Mouse (Mus musculus): ENCODE measurements at regions not wholly inside any gene's neighbourhood (a gene's known extent, or its start where the extent isn't known, plus 50 kb on each side); places are given as distances from the start of the nearest gene placed in this dataset.
A peak's percentile ranks its signal among the peaks of the same experiment; 100 is the strongest.

- no peak for DNase-seq (ENCODE audit: low spot score in 2 of 2)
These were observed 351.9 kb downstream of the Tbc1d22a start for GRCm38 (mm10) chr15:86566111-86566510.

- DNase-seq (ENCODE audit: low spot score in 2 of 2): no peak
These were observed 360.1 kb downstream of the Tbc1d22a start for GRCm38 (mm10) chr15:86574311-86574710.

GRCm38 (mm10) chr15:86576666-86577065 lies 362.4 kb downstream of the Tbc1d22a start:
- DNase-seq (ENCODE audit: low spot score in 2 of 2): no peak

- no peak for DNase-seq (ENCODE audit: low spot score in 2 of 2)
These were observed 364.4 kb downstream of the Tbc1d22a start for GRCm38 (mm10) chr15:86578689-86579088.

- DNase-seq (ENCODE audit: low spot score in 2 of 2): no peak
These were observed 368.2 kb downstream of the Tbc1d22a start for GRCm38 (mm10) chr15:86582240-86583090.

GRCm38 (mm10) chr15:86585716-86586115 lies 371.5 kb downstream of the Tbc1d22a start:
- no peak for DNase-seq (ENCODE audit: low spot score in 2 of 2)

GRCm38 (mm10) chr15:86587209-86587608 lies 372.9 kb downstream of the Tbc1d22a start:
- no peak for DNase-seq (ENCODE audit: low spot score in 2 of 2)

- DNase-seq (ENCODE audit: low spot score in 2 of 2): no peak
These were observed 375.8 kb downstream of the Tbc1d22a start for GRCm38 (mm10) chr15:86590033-86590432.

GRCm38 (mm10) chr15:86590896-86591295 lies 376.6 kb downstream of the Tbc1d22a start:
- no peak for DNase-seq (ENCODE audit: low spot score in 2 of 2)

GRCm38 (mm10) chr15:86593404-86593803 lies 379.1 kb downstream of the Tbc1d22a start:
- peak; percentile 23 to 27 for DNase-seq (ENCODE audit: low spot score in 2 of 2)

- DNase-seq (ENCODE audit: low spot score in 2 of 2): no peak
These were observed 392.2 kb downstream of the Tbc1d22a start for GRCm38 (mm10) chr15:86606411-86606810.

- no peak for DNase-seq (ENCODE audit: low spot score in 2 of 2)
These were observed 395.4 kb downstream of the Tbc1d22a start for GRCm38 (mm10) chr15:86609692-86610091.

- DNase-seq (ENCODE audit: low spot score in 2 of 2): no peak
These were observed 417.1 kb downstream of the Tbc1d22a start for GRCm38 (mm10) chr15:86631376-86631775.

- no peak for DNase-seq (ENCODE audit: low spot score in 2 of 2)
These were observed 431.0 kb downstream of the Tbc1d22a start for GRCm38 (mm10) chr15:86645244-86645643.

GRCm38 (mm10) chr15:86648131-86648530 lies 433.9 kb downstream of the Tbc1d22a start:
- DNase-seq (ENCODE audit: low spot score in 2 of 2): no peak

GRCm38 (mm10) chr15:86673096-86673520 lies 458.8 kb downstream of the Tbc1d22a start:
- DNase-seq (ENCODE audit: low spot score in 2 of 2): peak in 1 of 2 experiments; percentile 25

- no peak for DNase-seq (ENCODE audit: low spot score in 2 of 2)
These were observed 462.8 kb downstream of the Tbc1d22a start for GRCm38 (mm10) chr15:86677016-86677415.

GRCm38 (mm10) chr15:86683081-86683480 lies 468.8 kb downstream of the Tbc1d22a start:
- DNase-seq (ENCODE audit: low spot score in 2 of 2): no peak

- no peak for DNase-seq (ENCODE audit: low spot score in 2 of 2)
These were observed 475.4 kb downstream of the Tbc1d22a start for GRCm38 (mm10) chr15:86689694-86690093.

- DNase-seq (ENCODE audit: low spot score in 2 of 2): no peak
These were observed 482.5 kb downstream of the Tbc1d22a start for GRCm38 (mm10) chr15:86696806-86697205.

- DNase-seq (ENCODE audit: low spot score in 2 of 2): no peak
These were observed 496.2 kb downstream of the Tbc1d22a start for GRCm38 (mm10) chr15:86710429-86710828.

GRCm38 (mm10) chr15:86718376-86718775 lies 504.1 kb downstream of the Tbc1d22a start:
- DNase-seq (ENCODE audit: low spot score in 2 of 2): no peak

GRCm38 (mm10) chr15:86719088-86719487 lies 504.8 kb downstream of the Tbc1d22a start:
- no peak for DNase-seq (ENCODE audit: low spot score in 2 of 2)
